Mouse (Mus musculus) gonadal fat pad, adult 2 months (tissue): ENCODE data around the gene Dek. TPM values are rescaled to one million over a fixed set of nuclear protein-coding genes. Genes with fewer than 3 reads are reported as not detected.

Experiments used
- DNase-seq: peaks from one replicate; pipeline ENCODE4 v3.0.0-alpha.2; 2012; ENCODE audit warnings: low read depth
- polyA plus RNA-seq: library from polyadenylated mRNA; depleted of rRNA; stranded (reverse); fragments of >200 nt; gene quantifications from 2 replicates; pipeline ENCODE4 v1.2.3, GENCODE M21; 2012

Gene Dek
- polyA plus RNA-seq, 1 experiment, result 9.1 TPM

- DNase-seq, result no peak
Observed at GRCm38 (mm10) chr13:47111185-47111584, 5.2 kb upstream of the Dek start.

GRCm38 (mm10) chr13:47109239-47109638 is 3.2 kb upstream of the Dek start:
- no peak for DNase-seq

DNA sequence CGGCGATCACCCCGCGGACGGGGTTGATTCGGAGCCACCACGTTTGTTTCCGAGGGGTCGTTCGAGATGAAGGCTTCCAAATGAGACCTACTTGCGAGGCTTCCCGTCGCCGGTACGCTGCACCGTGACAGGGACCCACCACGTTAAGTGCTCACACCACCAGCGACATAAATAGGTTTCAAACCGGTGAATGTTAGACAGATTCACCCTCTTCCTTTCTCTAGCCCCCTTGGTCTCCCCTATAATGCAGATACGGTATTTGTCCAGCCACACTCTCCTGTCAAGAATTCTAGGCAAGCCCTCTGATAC is 533 bp upstream of the Dek start:
- DNase-seq, result no peak

DNA sequence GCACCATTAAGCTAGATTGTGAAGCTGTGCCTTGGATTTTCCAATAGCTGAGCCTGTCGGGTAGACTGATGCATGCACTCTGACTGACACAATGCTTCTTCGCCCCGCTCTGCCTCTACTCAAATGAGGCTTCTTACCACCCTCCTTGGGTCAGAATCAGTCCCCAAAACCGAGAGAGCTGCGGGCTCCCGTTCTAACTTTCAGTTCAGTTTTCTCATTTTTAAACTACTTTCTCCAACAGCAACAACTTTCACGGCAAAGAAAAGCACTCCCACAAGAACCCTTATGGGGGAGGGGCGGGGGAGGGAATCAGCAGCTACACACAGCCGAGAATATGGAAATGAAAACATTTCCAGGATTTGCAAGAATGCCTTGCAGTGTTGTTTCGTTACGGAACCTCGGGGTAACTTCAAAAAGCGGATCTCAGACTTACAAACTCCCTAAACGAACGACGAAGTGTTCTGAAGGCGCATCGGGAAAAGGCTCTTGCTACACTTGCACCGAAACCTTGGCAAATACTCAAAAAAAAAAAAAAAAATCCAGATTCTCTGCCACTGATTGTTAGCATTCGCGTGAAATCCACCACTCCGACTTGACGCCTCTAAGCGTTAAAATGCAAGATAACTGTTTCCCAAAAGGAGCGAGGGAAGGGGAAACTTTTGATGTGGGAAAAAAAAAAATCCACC is 1.0 kb downstream of the Dek start:
- no peak for DNase-seq

GRCm38 (mm10) chr13:47104146-47104545 is 1.9 kb downstream of the Dek start:
- no peak for DNase-seq

DNA sequence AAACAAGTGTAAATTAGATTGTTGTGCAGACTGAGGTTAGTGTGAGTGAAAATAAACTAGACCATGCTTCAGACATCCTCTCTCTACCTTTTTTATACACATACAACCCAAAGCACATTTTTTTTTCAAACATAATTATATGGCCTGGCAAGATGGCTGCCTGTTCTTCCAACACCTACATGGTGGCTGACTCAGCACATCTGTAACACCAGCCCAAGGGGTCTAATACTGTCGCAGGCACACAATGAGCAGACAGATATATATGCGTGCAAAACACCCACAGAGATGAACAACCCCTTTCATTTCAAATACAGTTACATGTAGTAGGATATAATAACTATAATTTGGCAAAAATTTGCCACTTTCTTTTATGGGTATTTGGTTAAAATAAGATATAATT is 5.4 kb downstream of the Dek start:
- DNase-seq, result no peak

- no peak for DNase-seq
Observed at GRCm38 (mm10) chr13:47099265-47099664, 6.7 kb downstream of the Dek start.

GRCm38 (mm10) chr13:47096591-47096990 is 9.4 kb downstream of the Dek start:
- no peak for DNase-seq

- DNase-seq, result no peak
Observed at GRCm38 (mm10) chr13:47093791-47094190, 12.2 kb downstream of the Dek start.

DNA sequence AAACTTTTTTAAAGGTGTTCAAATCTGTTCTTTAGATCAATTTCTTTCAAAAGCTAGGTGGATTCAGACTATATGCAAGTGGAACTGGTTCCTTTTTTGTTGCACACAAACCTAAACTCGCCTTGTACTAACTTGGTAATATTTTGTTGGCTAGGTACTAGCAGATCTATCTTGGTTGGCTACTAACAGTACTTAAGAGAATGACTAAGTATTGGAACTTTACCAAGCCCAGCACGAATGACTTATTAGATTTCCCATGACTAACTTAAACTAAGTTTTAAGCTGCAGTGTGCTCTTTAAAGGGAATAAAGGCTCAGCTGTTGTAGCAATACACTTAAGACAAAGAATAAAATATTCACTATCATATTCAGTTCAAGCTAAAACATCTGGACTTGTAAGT is 16.7 kb downstream of the Dek start:
- DNase-seq, result no peak

DNA sequence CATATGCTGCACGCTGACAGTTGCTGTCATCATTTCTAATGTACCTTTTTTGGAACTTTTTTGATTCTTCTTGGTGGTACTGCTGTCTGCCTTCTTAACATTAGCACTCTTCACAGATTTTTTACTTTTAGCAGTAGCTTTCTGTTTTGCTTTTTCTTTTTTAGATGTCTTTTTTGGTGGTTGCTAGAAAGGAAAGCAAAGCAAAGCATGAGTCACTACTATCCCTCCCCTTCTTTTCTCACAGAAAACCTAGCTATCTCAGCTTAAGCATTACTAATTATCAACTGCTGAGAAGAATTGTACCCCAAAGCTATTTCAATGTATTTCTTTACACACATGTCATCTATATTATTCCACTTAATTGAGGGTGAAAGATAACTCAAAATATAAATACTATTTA is 17.6 kb downstream of the Dek start:
- no peak for DNase-seq

GRCm38 (mm10) chr13:47080905-47081505 is 25.0 kb downstream of the Dek start:
- no peak for DNase-seq

- no peak for DNase-seq
Observed at GRCm38 (mm10) chr13:47078799-47079198, 27.2 kb downstream of the Dek start.

DNA sequence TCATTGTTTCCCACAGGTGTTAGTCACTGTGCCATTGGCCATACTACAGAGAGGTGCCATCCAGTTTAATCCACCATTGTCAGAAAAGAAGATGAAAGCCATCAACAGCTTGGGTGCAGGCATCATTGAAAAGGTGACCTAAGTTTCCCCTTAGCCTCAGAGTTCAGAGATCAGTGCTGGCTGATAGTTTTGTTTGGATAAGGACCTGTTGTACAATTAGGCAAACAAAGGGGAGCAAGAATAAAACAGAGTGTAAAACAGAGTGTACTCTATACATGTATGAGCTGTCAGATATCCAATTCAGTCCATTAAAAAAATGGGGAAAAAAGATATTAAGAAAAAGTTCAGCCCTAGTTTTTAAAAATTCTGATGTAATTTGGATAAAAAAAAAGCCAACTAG is 28.6 kb downstream of the Dek start:
- DNase-seq, result no peak

GRCm38 (mm10) chr13:47076156-47076555 is 29.8 kb downstream of the Dek start:
- DNase-seq, result no peak

DNA sequence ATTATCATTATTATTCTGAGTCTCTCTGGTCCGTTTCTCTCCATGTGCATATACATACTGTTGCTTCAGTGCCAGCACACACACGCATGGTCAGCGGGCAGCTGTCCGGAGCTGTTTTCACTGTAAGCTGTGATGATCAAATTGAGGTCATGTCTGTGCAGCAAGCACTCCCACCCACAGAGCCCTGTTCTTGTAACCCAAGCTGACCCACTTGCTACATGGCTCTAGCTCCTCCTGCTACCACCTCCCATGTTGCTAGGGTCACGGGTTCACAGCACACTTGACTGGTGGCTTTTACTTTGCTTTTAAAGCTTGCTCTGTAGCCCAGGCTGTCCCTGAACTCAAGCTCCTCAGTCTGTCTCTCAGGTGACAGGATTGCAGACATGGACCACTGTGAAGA is 33.5 kb downstream of the Dek start:
- DNase-seq, result no peak

- no peak for DNase-seq
Observed at GRCm38 (mm10) chr13:47071871-47072270, 34.1 kb downstream of the Dek start.

DNA sequence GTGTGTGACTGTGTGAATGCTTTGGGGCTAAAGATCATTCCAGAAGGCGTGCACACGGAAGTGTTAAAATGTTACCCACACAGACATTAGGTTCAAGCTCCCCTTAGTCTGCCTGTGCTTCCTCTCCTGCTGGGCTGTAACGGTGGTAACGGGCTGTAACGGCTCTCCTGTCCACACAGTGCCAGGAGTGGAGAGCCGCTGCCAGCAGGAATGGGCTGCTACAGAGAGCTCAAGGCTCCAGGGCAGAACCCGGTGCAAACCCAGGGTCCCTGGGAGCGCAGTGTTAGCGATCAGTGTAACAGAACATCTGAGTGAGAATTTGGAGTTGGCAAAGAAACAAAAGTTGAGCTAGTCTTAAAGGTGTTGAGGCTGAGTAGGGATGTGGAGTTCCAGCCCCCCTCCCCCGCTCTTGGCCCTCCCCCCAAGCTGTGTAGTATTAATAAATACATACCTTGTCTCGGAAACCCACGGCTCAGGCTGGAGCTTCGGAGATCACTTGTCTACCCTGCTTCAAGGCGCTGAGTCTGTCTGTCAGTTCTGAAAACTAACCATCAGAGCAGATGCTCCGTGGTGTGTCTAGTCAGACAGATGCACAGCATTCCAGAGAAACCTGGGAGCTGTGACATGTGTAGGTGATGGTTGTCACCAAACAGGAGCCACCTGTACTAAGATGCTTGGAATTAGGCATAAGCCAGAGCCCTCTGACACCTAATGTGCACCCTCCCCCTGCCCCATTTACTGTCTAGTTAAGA is 35.5 kb downstream of the Dek start:
- DNase-seq, result no peak

DNA sequence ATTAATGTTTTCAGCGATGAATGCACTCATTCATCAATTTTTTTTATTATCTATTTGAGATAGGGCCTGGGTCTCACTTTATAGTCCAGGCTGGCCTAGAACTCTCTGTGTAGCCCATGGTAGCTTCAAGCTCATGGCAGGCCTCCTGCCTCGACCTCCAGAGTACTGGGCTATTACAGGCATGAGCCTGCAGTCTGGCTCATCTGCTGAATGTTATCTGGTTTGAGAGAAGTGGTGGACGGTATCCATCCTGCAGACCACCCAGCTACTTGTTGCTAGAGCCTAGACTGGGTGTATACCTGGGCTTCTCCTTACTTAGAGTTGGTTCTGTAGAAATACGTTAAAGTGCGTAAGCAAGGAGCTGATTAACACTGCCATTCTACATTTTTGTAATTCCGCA is 39.0 kb downstream of the Dek start:
- no peak for DNase-seq

DNA sequence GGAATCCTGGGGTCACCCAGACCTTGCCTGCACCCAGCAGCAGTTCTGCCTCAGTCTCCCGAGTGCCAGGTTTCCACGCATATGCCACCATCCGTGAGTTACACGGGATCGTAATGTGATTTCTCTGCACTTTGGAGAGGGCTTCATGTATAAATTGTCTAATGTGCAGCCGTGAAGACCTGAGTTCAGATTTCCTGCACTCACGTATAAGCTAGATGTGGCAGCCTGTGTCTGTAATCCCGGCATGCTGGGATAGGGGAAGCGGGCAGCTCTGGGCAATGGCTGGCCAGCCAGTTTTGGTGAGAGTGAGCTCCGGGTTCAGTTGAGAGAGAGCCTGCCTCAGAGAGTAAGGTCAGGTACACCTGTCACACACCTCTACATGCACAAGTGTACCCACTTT is 39.5 kb downstream of the Dek start:
- DNase-seq, result no peak

DNA sequence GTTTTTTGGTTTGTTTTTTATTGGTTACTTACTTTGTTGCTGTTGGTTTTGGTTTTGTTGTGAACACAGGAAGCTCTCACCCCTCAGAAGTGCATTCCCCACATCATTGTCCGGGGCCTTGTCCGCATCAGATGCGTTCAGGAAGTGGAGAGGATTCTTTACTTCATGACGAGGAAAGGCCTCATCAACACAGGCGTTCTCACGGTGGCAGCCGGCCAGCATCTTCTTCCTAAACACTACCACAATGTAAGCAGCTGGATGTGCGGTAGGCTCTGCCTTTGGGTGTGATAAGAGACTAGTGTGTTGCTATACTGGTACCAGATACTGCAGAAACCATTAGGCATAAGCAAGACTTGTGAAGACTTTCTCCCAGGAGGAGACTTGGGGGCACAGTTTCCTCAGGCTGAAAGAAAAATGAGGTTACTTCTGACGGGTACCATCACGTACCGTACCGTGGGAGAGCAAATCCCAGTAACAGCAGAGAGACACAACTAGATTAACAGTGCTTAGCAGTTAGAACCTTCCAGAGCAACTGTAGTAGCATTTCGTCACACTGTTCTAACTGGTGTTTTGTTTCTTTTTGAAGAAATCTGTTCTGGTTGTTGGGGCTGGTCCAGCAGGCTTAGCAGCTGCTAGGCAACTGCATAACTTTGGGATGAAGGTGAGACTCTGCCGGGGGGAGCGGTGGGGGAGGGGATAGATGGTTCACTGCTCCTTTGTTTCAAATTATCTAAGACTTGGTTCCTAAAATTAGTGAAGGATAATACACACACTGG is 41.8 kb downstream of the Dek start:
- no peak for DNase-seq

- DNase-seq, result no peak
Observed at GRCm38 (mm10) chr13:47062756-47063155, 43.2 kb downstream of the Dek start.

DNA sequence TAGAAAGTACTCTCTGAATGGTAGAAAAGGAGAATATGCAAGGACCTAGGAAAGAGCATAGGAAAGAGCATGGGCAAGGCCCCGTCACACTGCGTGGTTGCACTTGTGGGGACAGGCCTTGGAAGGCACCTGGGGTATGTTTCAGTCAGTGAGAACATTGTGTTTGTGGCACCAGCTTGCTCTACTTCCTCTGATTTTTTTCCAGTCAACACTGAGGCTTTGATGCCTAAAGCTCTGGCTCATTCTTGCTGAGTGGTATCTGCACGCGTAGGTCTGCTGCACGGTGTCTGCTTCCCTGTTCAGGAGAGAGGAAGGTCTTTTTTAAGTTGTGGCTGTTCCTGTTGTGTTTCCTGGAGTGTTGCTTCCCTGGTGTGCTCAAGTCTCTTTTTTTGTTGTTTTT is 49.2 kb downstream of the Dek start:
- no peak for DNase-seq
